Mouse (Mus musculus): Measurements from ENCODE around the gene Cbwd1. TPM values are rescaled to one million over a fixed set of nuclear protein-coding genes. Genes with fewer than 3 reads are reported as not detected.
"Not testable (repeated sequence)": the region's sequence is repeated elsewhere in the genome, so short reads cannot be mapped to it uniquely, and the experiment has no call there.

The Cbwd1 gene
- polyA plus RNA-seq, 1 experiment from 2014 or later = 17.8 TPM

DNA sequence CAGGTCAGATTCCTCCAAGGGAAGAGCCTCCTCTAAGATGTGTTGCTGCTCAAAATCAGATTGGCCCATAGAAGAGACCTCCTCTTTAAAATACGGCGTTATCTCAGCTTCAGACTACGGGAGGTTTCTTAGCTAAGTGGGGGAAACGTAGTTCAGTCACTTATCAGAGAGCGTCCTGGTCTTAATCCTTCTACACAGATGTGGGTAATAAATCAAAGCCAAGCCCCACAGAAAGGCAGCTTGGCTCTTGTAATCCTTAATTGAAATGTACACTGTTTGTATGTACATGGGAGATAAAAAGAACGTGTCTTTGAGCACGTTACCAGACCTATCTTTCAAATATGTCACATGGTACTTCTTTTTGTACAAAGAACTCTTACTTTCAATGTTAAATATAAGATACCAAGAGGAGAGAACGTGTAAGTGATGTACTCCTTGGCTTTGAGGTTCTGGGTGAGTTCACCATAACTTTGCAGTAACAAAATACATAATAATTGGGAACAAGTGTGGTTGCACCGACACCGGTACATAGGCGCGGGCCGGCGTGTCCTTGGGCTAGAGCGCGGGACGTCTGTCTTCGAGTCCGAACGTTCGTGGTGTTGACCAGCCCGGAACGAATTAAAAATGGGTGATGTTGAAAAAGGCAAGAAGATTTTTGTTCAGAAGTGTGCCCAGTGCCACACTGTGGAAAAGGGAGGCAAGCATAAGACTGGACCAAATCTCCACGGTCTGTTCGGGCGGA, 86.1 kb downstream of the Cbwd1 start, which contains the start of gene Gm10053:
Gm10053 (plus strand) TSS at position 558 of the 742 bp plus-strand sequence.
- H3K9me3 ChIP-seq; ATAC-seq (ENCODE audit: insufficient read depth, low FRiP score, low read depth); H3K4me2 ChIP-seq; H3K4me3 ChIP-seq (replicated peaks); H3K4me1 ChIP-seq; H3K9ac ChIP-seq; H3K36me3 ChIP-seq; H3K27me3 ChIP-seq (replicated peaks): not testable (repeated sequence)
- WGBS = 63% methylated on average over 23 of the region's 26 CpGs
- H3K27ac ChIP-seq = peak within 1 kb of the TSS; percentile 48; the same call in 1 of the 2 replicates

DNA sequence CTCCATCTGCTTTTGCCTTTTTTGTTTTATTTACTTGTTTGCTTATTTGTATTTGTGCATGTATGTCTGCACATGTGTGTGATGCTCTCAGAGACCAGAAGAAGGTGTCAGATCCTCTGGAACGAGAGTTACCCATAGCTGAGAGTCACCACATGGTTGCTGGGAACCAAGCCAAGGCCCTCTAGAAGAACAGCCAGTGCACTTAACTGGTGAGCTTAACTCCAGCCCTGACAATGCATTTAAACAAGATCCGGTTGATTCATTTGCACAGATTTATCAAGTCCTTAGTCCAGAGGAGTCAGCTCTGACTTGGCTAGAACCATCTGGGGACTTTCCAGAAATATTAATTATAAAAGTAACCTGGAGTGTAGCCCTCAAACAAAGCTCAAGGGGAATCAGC, 87.5 kb downstream of the Cbwd1 start:
- H3K36me3 ChIP-seq = no peaks in the 10 kb centered on the region
- no peak overlapping the region for H3K27ac ChIP-seq
- no peaks in the 10 kb centered on the region for H3K27me3 ChIP-seq (replicated peaks)
- no peak overlapping the region for H3K4me2 ChIP-seq
- H3K4me3 ChIP-seq (replicated peaks) = no peak overlapping the region
- 37% methylated on average over 2 of the region's 2 CpGs for WGBS
- H3K4me1 ChIP-seq = peaks cover 9% of the 10 kb centered on the region; the same call in 1 of the 2 replicates
- no peaks in the 10 kb centered on the region for H3K9me3 ChIP-seq
- peak; percentile 61 for ATAC-seq (ENCODE audit: insufficient read depth, low FRiP score, low read depth)
- no peak overlapping the region for H3K9ac ChIP-seq

DNA sequence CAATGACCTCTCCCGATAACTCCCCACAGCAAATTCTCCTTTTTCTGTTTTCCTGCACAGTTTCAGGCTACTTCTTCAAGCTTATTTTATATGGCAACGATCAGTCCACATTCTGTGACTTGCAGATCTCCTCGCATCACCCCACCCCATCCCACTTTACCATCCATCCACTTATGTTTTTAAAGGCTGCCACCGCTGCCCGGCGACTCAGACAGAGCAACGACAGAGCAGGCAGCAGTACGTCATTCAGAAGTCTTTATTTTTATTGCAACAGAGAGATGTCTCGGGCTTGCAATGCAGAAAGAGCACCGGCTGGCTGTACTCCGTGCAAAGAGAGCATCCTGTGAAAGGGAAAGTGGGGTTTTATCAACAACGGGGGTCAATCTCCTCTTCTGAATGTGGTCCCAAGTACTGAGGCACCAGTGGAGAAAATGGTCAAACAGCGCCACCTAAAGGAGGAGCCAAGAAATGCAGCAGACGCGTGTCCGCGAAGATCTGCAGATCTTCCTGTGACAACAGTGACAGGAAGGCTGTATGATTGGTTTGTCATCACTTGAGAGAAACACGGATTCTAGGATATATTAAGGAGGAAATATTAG, 90.3 kb downstream of the Cbwd1 start:
- H3K27ac ChIP-seq = no peak overlapping the region
- no peak; the same call in 1 of the 2 replicates for ATAC-seq (ENCODE audit: insufficient read depth, low FRiP score, low read depth)
- H3K27me3 ChIP-seq (replicated peaks) = no peaks in the 10 kb centered on the region
- H3K4me2 ChIP-seq = peak overlapping the region; percentile 51
- H3K9me3 ChIP-seq = no peaks in the 10 kb centered on the region
- no peaks in the 10 kb centered on the region for H3K36me3 ChIP-seq
- 14% methylated on average over 18 of the region's 18 CpGs for WGBS
- peak overlapping the region; percentile 38 for H3K4me3 ChIP-seq (replicated peaks)
- peaks cover 14% of the 10 kb centered on the region; the same call in 1 of the 2 replicates for H3K4me1 ChIP-seq
- no peak overlapping the region for H3K9ac ChIP-seq

Small RNA genes within 50 kb of the gene (microRNA-seq; reads per million reads assigned to microRNA genes)
- not detected for gene Mir3084-1

Other genes starting within 250 kb of the Cbwd1 start
- gene Pgm5, start 99.8 kb downstream of the Cbwd1 start, polyA plus RNA-seq (2015; fragmentation: Nextera tagmentation; extraction: Ambion mirVana) = 10.9 and 11.9 TPM in 2 replicates
- gene Gm10053, start 85.9 kb downstream of the Cbwd1 start, polyA plus RNA-seq (2015; fragmentation: Nextera tagmentation; extraction: Ambion mirVana) = 251 and 260 TPM in 2 replicates
- not detected in 2 replicates for gene Foxd4, start 60.4 kb downstream of the Cbwd1 start, polyA plus RNA-seq (2015; fragmentation: Nextera tagmentation; extraction: Ambion mirVana)
- gene Dock8, start 37.9 kb upstream of the Cbwd1 start, polyA plus RNA-seq (2015; fragmentation: Nextera tagmentation; extraction: Ambion mirVana) = 6.0 and 6.9 TPM in 2 replicates

All from stomach, embryonic 15.5 days (tissue).